Mouse (Mus musculus) CD4-positive helper T cell, adult 2 months (primary cell): ENCODE results near the gene Rad50.

Experiments
- DNase-seq: peaks from one replicate; pipeline ENCODE4 v3.0.0-alpha.2; 2012; ENCODE audit warnings: low read depth, missing footprints, low spot score

Gene Rad50

GRCm38 (mm10) chr11:53698521-53698920 lies 8.6 kb downstream of the Rad50 start:
- no peak for DNase-seq

- DNase-seq: no peak
These were observed 15.1 kb downstream of the Rad50 start for GRCm38 (mm10) chr11:53691979-53692378.

GRCm38 (mm10) chr11:53682994-53683530 lies 24.1 kb downstream of the Rad50 start:
- DNase-seq: no peak

- DNase-seq: no peak
These were observed 24.9 kb downstream of the Rad50 start for GRCm38 (mm10) chr11:53682170-53682569.

GRCm38 (mm10) chr11:53681686-53682085 lies 25.4 kb downstream of the Rad50 start:
- no peak for DNase-seq

- DNase-seq: no peak
These were observed 27.0 kb downstream of the Rad50 start for GRCm38 (mm10) chr11:53680141-53680540.

GRCm38 (mm10) chr11:53671414-53671813 lies 35.7 kb downstream of the Rad50 start:
- DNase-seq: no peak

- DNase-seq: no peak
These were observed 43.0 kb downstream of the Rad50 start for GRCm38 (mm10) chr11:53664091-53664490.

- peak; percentile 53 for DNase-seq
These were observed 44.1 kb downstream of the Rad50 start for GRCm38 (mm10) chr11:53662794-53663674.

GRCm38 (mm10) chr11:53657828-53658227 lies 49.3 kb downstream of the Rad50 start:
- peak; percentile 17 for DNase-seq

- DNase-seq: peak; percentile 13
These were observed 49.7 kb downstream of the Rad50 start for GRCm38 (mm10) chr11:53657381-53657780.

- peak; percentile 84 for DNase-seq
These were observed 50.4 kb downstream of the Rad50 start for GRCm38 (mm10) chr11:53656558-53657202.

GRCm38 (mm10) chr11:53655043-53655442 lies 52.1 kb downstream of the Rad50 start:
- peak; percentile 64 for DNase-seq

- no peak for DNase-seq
These were observed 54.7 kb downstream of the Rad50 start for GRCm38 (mm10) chr11:53652427-53652826.

- DNase-seq: no peak
These were observed 55.7 kb downstream of the Rad50 start for GRCm38 (mm10) chr11:53651441-53651840.

- DNase-seq: no peak
These were observed 63.1 kb downstream of the Rad50 start for GRCm38 (mm10) chr11:53644017-53644416.

- DNase-seq: no peak
These were observed 64.3 kb downstream of the Rad50 start for GRCm38 (mm10) chr11:53642744-53643279.

GRCm38 (mm10) chr11:53637803-53638260 lies 69.3 kb downstream of the Rad50 start:
- no peak for DNase-seq

GRCm38 (mm10) chr11:53637046-53637802 lies 69.9 kb downstream of the Rad50 start:
- no peak for DNase-seq

GRCm38 (mm10) chr11:53636183-53636646 lies 70.9 kb downstream of the Rad50 start:
- DNase-seq: peak; percentile 73

- DNase-seq: no peak
These were observed 71.4 kb downstream of the Rad50 start for GRCm38 (mm10) chr11:53635590-53636182.
